Mouse (Mus musculus) layer of hippocampus, adult 11-12 months (tissue): ENCODE measurements around the gene Stard13.
A peak's percentile ranks its signal among the peaks of the same experiment; 100 is the strongest.

Experiments
- DNase-seq: peaks from one replicate; pipeline ENCODE4 v3.0.0; 2022; ENCODE audit warnings: low spot score

The Stard13 gene

DNA sequence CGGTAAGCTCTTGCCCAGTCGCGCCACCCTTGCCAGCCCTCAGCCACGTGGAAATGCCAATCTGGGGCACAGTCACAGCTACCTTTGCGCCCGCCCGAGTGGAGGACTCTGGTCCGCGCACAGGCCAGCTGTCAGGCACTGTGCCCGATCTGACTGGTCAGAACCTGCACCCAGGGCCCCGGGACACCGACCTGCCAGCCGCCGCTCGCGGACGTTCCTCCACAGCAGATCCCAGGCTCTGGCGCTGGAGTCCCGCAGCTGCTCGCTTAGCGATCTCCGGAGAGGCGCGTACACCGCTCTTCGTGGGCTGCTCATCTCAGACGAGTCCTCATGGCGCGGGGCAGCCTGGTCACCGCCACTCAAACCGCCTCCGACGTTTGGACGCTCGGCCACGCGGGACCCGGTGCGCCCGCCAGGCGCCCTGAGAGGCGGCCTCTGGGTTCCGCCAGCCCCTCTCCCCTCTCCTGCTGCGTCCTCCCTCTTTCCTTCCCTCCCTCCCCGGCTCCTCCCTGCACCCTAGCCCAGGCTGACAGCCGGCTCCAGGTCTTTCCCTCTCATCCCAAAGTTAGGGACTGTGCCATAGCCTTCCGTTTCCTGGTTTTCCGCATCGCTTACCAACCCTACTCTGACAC is at the start of gene Stard13:
TSS of gene Stard13 (minus strand) at position 437 of the 632 bp plus-strand sequence.
- peak; percentile 21 for DNase-seq

DNA sequence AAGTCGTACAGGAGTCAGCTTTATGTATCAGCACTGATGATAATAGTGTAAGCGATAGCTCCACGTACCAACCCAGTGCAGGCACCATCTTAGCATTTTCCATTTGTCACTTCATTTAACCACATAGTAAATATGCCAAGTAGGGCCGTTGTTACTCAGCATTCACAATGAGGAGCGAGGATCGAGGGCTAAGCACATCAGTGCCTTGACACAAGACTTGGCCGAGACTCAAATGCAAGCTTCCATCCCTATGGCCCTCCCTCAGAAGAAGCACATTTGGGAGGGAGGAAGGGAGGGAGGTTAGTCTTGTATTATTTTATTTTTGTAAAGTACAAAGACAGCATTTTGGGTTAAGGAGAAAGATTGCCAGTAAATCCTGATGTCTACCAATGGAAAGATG is 45.9 kb upstream of the Stard13 start:
- no peak for DNase-seq

DNA sequence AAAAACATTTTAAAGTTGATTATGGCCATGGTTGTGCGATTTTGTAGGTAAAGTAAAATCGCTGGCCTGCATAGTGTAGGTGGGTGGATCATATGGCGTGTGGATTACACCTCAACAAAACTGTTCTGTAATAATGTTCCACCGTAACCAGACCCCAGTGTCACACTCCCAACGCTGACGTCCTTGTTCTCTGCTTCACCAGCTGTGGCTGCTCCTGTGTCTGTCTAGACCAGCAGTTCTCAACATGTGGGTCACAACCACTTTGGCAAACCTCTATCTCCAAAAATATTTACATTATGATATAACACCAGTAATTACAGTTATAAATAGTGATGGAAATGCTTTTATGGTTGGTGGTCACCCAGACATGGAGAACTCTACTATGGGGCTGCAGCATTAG is 44.3 kb upstream of the Stard13 start:
- no peak for DNase-seq

GRCm38 (mm10) chr5:151275986-151276385 is 42.4 kb upstream of the Stard13 start:
- no peak for DNase-seq

DNA sequence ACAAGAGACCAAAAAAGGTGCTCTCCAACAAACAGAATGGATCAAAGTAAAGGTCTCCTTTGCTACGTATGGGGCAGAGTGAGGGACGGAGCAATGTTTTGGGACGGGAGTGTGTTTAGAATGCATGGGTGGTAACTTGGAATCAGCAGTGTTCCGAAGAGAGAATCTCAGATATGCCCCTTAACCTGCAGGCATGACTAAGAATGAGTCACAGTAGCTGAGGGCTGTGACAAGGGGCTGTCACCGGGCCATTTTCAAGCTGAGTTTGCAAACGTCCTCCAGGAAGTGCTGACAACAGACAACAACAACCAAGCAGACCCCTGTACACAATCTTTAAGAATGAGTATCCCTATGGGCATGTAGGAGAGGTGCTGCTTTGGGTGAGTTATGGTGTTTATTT is 40.6 kb upstream of the Stard13 start:
- no peak for DNase-seq

- DNase-seq, result no peak
Observed at GRCm38 (mm10) chr5:151270815-151271214, 37.2 kb upstream of the Stard13 start.

DNA sequence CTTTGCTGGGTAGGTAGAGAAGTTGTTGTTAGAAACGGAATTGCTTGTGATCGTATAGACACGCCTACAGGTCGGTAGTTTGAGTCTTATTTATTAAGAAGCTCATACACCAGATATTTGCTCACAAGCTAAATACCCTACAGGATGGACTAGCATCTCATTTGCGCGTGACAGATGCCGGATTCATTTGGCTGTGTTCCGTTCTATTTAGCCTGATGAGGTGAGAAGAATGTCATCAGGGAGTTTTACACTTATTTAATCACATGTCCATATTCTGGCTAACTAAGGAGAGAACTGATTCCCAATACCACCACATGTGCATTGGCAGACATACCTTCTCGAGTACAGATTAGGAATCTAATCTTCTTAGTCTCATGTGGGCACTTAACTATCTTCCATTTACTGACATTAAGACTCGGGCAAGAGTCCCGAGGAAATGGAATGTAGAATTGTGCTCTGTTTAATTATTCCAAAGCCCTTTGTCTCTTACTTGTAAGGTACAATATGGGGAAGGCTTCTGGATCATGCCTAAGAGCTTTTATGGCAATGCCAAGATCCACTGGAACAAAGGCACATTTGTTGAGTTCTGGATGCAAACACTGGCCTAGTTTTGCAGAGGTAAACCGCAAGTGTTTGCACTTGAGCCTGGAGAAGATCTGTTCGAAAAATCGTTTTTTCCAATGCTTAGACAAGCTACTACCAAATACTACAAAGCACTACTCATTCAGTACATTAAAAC is 33.4 kb upstream of the Stard13 start:
- DNase-seq, result no peak

- DNase-seq, result no peak
Observed at GRCm38 (mm10) chr5:151261558-151261957, 27.9 kb upstream of the Stard13 start.

GRCm38 (mm10) chr5:151252213-151252612 is 18.6 kb upstream of the Stard13 start:
- no peak for DNase-seq

DNA sequence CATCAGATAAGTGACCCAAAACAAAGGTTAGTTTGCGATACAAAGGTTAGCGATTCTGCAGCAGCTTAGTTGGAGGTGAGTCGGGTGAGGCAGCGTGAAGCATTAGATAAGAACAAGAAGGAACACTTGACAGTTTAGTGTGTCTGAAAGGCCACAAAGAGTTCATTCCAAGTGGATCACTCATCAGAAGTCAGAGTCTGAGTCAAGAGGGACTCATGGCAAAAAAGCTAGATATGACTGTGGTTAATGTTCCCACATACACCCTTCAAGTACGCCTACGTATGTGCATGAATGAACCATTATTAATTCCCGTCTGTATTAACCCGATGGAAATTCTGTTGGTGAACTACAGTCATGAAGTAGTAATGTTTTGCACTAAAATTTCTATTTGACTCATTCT is 18.0 kb upstream of the Stard13 start:
- no peak for DNase-seq

GRCm38 (mm10) chr5:151248671-151249620 is 15.3 kb upstream of the Stard13 start:
- DNase-seq, result no peak

DNA sequence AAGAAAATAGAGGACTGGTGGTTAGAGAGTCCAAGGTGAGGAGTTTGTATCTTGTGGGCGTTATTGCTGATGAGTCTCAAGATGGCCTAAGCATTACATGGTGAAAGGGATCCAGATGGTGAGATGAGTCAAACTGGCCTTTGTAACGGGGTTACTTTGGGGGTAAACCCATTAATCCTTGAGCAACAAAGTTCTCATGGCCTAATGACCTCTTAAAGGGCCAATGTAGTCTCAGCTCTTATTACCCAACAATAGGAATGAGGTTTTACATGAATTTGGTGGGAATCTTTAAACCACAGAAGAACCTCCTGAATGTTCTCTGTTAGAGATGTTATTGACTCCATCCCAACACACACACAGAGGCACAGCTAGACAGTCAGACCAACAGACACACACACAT is 14.4 kb upstream of the Stard13 start:
- no peak for DNase-seq

GRCm38 (mm10) chr5:151247115-151247875 is 13.7 kb upstream of the Stard13 start:
- DNase-seq, result no peak

GRCm38 (mm10) chr5:151246287-151246686 is 12.7 kb upstream of the Stard13 start:
- DNase-seq, result no peak

GRCm38 (mm10) chr5:151245571-151245970 is 11.9 kb upstream of the Stard13 start:
- DNase-seq, result no peak

GRCm38 (mm10) chr5:151238730-151239129 is 5.1 kb upstream of the Stard13 start:
- no peak for DNase-seq

GRCm38 (mm10) chr5:151236411-151236810 is 2.8 kb upstream of the Stard13 start:
- DNase-seq, result no peak

DNA sequence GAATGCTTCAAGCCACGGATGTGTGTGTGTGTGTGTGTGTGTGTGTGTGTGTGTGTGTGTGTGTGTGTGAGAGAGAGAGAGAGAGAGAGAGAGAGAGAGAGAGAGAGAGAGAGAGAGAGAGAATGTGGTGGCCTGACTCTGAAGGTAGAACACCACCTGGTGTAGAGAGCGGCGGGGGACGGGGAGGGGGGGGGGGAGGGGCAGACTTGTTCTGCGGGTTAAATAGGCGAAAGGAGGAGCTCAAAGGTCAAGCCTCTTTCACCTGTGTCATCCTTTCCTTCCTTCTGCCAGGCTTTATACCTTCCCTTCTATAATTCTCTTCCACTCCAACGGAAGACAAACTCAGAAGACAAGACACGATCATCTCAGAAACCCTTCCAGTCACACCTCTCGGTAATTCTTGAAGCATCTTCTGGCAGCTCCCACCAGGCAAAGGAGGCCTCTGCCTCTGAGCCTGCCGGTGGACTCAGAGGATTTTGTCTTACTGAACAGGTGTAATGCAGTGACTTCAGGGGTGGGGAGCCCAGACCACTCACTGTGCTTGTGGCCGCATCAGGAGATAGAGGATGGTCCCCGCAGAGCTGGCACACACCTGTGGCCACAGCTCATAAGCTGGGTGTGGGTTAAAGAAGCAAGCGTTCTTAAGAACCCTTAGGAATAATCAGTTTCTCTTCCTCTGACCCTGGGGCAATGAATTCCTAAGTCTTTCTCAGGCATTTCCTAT is 898 bp downstream of the Stard13 start:
- no peak for DNase-seq

DNA sequence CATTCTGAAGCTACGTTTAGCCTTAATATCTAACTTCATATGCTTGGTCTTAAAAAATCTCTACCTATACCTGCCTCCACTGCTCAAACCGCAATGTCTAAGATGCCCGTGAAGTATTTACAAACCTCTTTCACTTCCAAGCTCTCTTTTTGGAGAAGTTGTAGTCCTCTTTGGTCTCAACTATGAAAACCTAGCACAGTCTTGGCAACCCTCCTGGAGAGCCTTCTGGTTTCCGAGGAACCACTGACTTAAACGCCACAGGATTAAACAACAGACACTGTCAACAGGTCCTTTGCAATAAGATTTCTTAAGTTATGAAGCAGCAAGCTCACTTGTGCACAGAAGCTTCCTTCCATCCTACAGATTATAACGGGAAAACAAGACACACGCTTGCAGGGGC is 1.8 kb downstream of the Stard13 start:
- peak; percentile 8 for DNase-seq

- peak; percentile 12 for DNase-seq
Observed at GRCm38 (mm10) chr5:151231411-151231810, 2.2 kb downstream of the Stard13 start.

DNA sequence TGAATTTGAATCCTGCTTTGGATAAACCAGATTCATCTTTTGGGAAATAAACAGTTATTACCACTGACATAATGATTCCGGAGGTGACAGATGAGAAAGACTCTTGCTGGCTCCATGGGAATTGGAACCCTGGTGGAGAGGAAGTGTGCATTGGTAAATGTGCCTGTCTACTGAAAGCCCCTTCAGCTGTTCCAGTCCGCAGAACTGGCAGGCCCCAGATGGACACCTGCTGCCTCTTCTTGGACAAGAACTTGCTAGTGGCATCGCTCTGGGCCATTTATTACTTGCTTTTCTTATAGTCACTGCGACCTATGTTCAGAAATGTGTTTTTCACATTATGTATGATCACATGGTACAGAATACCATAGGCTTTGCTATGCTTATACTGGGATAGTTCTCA is 3.2 kb downstream of the Stard13 start:
- no peak for DNase-seq
